Mouse (Mus musculus) embryo, embryonic 9.5 days (tissue): ENCODE measurements around the gene Gm5862.
"Not testable (repeated sequence)": the region's sequence is repeated elsewhere in the genome, so short reads cannot be mapped to it uniquely, and the experiment has no call there.

Experiments used
- DNase-seq: peaks from one replicate; pipeline ENCODE4 v3.0.0-alpha.2; 2017; ENCODE audit errors: extremely low spot score

Gm5862 gene

GRCm38 (mm10) chr5:26022816-26023215 is at the start of gene Gm5862:
Gene Gm5862, minus strand, starts transcription at chr5:26022916.
- not testable (repeated sequence) for DNase-seq

GRCm38 (mm10) chr5:26070716-26071115 is 48.0 kb upstream of the Gm5862 start:
- DNase-seq, result no peak

- not testable (repeated sequence) for DNase-seq
Measured at GRCm38 (mm10) chr5:26058481-26058880, 35.8 kb upstream of the Gm5862 start, which contains the start of gene Gm7347. Gene Gm7347, minus strand, starts transcription at chr5:26058581.

- DNase-seq, result not testable (repeated sequence)
Measured at GRCm38 (mm10) chr5:26039458-26039857, 16.7 kb upstream of the Gm5862 start, which contains the start of gene Speer4a. Gene Speer4a, minus strand, starts transcription at chr5:26039558.

GRCm38 (mm10) chr5:26007697-26008096 is 15.0 kb downstream of the Gm5862 start:
- not testable (repeated sequence) for DNase-seq

GRCm38 (mm10) chr5:26006937-26007695 is 15.6 kb downstream of the Gm5862 start:
- DNase-seq, result peak; percentile 74

GRCm38 (mm10) chr5:26004698-26005097 is 18.0 kb downstream of the Gm5862 start, which contains the start of gene Gm1979:
Gene Gm1979, minus strand, starts transcription at chr5:26004798.
- not testable (repeated sequence) for DNase-seq

GRCm38 (mm10) chr5:25988550-25988949 is 34.2 kb downstream of the Gm5862 start, which contains the start of gene Gm21698:
Gene Gm21698, minus strand, starts transcription at chr5:25988650.
- not testable (repeated sequence) for DNase-seq

- not testable (repeated sequence) for DNase-seq
Measured at GRCm38 (mm10) chr5:25972563-25972962, 50.2 kb downstream of the Gm5862 start, which contains the start of gene Gm21680. Gene Gm21680, minus strand, starts transcription at chr5:25972663.
